Mouse (Mus musculus): ENCODE results near the gene Pfkfb4.

DNA sequence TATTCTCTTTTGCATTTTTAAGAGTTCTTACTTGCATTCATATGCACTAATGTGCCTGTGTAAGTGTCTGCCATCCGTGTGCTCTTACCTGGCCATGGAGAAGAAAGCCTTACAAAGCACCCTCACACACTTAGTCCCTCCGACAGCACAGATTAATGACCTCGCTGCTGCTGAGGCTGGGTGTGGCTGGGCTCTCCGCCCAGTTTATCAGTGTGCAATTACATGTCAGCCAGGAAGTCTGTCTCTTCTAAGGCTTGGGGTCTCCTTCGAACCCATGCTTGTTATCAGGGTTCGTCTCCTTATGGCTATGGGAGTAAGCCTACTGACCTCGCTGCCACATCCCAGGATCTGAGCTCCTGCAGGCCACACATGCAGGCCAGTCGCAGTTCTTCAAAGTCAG lies 23.8 kb downstream of the Pfkfb4 start:
- TF ChIP-seq CTCF (IDR thresholded peaks at IDR 0.05; ENCODE audit: low read depth, low read length), result no peak
- TF ChIP-seq POLR2A (IDR thresholded peaks at IDR 0.05; ENCODE audit: borderline replicate concordance, low read depth, low read length), result no peak
